ENCODE assay signal across 8 mouse cellular contexts in the genomic region with DNA sequence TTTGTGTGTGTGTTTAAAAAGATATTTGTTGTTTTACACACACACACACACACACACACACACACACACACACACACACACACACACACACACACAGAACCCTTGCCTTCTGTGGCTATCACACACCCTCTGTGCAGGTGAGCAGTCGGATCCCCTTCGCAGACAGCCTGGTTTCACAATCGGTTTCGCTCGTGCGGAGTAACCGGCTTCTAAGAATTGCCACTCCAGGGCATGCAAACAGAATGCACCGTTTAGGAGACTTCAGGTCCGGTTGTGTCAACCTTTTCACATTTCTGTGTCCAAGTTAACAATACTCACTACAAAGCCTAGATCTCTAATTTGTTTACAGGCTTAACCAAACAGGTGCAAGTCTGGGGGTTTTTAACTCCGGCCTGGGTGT. TPM values are rescaled to one million over a fixed set of nuclear protein-coding genes. Genes with fewer than 3 reads are reported as not detected.
DNase-seq lines count a peak whose midpoint lies in the region; ATAC-seq and TF ChIP-seq lines count a peak whose summit lies in the region.

No protein-coding gene starts in this region.

- no peaks in the 10 kb centered on the region for H3K9me3 ChIP-seq in intestine, postnatal 0 days (ENCODE audit: control insufficient read depth)
- no peaks in the 10 kb centered on the region for H3K9me3 ChIP-seq in neural tube, embryonic 15.5 days (replicated peaks)

- no peak overlapping the region for H3K9ac ChIP-seq in intestine, postnatal 0 days (ENCODE audit: low read depth, low read length)
- no peak overlapping the region for H3K9ac ChIP-seq in neural tube, embryonic 15.5 days (replicated peaks)

- H3K4me1 ChIP-seq in intestine, postnatal 0 days (replicated peaks; ENCODE audit: control insufficient read depth, insufficient read depth, low read length) = no peaks in the 10 kb centered on the region
- H3K4me1 ChIP-seq in neural tube, embryonic 15.5 days = peaks cover 13% of the 10 kb centered on the region; the same call in 1 of the 2 replicates

- H3K27me3 ChIP-seq in intestine, postnatal 0 days (replicated peaks; ENCODE audit: control insufficient read depth, insufficient read depth, low read length) = 0 out of 2 replicates have a peak, but pooled peaks cover 3% of the 10 kb centered on the region
- H3K27me3 ChIP-seq in neural tube, embryonic 15.5 days (replicated peaks) = peaks cover 15% of the 10 kb centered on the region

- no peaks in the 10 kb centered on the region for H3K36me3 ChIP-seq in intestine, postnatal 0 days (ENCODE audit: control insufficient read depth, insufficient read depth)
- H3K36me3 ChIP-seq in neural tube, embryonic 15.5 days = no peaks in the 10 kb centered on the region

- peak overlapping the region; percentile 67 for H3K4me2 ChIP-seq in intestine, postnatal 0 days (replicated peaks; ENCODE audit: low read depth)
- H3K4me2 ChIP-seq in neural tube, embryonic 15.5 days = peak overlapping the region; percentile 45; the same call in 1 of the 2 replicates

- no peak overlapping the region for H3K27ac ChIP-seq in intestine, postnatal 0 days (ENCODE audit: low read depth, low read length)
- no peak overlapping the region for H3K27ac ChIP-seq in neural tube, embryonic 15.5 days (replicated peaks)

- TF ChIP-seq CTCF in intestine, postnatal 0 days (IDR thresholded peaks at IDR 0.05; ENCODE audit: low read depth) = no peak

- no peak for ATAC-seq in intestine, postnatal 0 days
- ATAC-seq in neural tube, embryonic 15.5 days (ENCODE audit: low FRiP score) = no peak
- no peak for ATAC-seq in granulocyte monocyte progenitor cell, adult 5-6 weeks (replicated peaks; ENCODE audit: poor library complexity, severe bottlenecking)

- peak; percentile 30 for DNase-seq in embryo, embryonic 10 days (ENCODE audit: low spot score)
- DNase-seq in embryo, embryonic 10.5 days (ENCODE audit: low spot score) = no peak
- DNase-seq in lung, adult 18-20 months = peak; percentile 23 to 56
- no peak for DNase-seq in lung, postnatal 10 days
- no peak for DNase-seq in frontal cortex, postnatal 14 days (ENCODE audit: low spot score in 2 of 2)

- 43% methylated on average over 10 of the region's 10 CpGs for WGBS in intestine, postnatal 0 days
- 30% methylated on average over 10 of the region's 10 CpGs for WGBS in neural tube, embryonic 15.5 days

- H3K4me3 ChIP-seq in intestine, postnatal 0 days (ENCODE audit: low read depth, low read length) = peak overlapping the region; percentile 33
- H3K4me3 ChIP-seq in neural tube, embryonic 15.5 days (replicated peaks) = no peak overlapping the region

RNA-seq across cellular contexts. Expression of gene Hnrnpk, which starts 50.4 kb away (rescaled TPM):
- polyA plus RNA-seq in intestine, postnatal 0 days (2015; fragmentation: Nextera tagmentation; extraction: Ambion mirVana) = 424 and 449 TPM in 2 replicates
- 1,138 and 1,207 TPM in 2 replicates for polyA plus RNA-seq in neural tube, embryonic 15.5 days (2015; fragmentation: Nextera tagmentation; extraction: Ambion mirVana)
- 748 and 806 TPM in 2 replicates for total RNA-seq in granulocyte monocyte progenitor cell, adult 5-6 weeks (2014; fragmentation: Nextera tagmentation)
- 1,667 and 2,102 TPM in 2 replicates for total RNA-seq in granulocyte monocyte progenitor cell, adult 5-6 weeks (2017)

RNA-seq across cellular contexts. Expression of gene Rmi1, which starts 51.5 kb away (rescaled TPM):
- 13.2 and 14.0 TPM in 2 replicates for polyA plus RNA-seq in intestine, postnatal 0 days (2015; fragmentation: Nextera tagmentation; extraction: Ambion mirVana)
- 23.9 and 25.2 TPM in 2 replicates for polyA plus RNA-seq in neural tube, embryonic 15.5 days (2015; fragmentation: Nextera tagmentation; extraction: Ambion mirVana)
- 34.7 and 36.1 TPM in 2 replicates for total RNA-seq in granulocyte monocyte progenitor cell, adult 5-6 weeks (2014; fragmentation: Nextera tagmentation)
- 20.0 and 22.8 TPM in 2 replicates for total RNA-seq in granulocyte monocyte progenitor cell, adult 5-6 weeks (2017)

Comparison
In these comparisons a context has a peak if more than half of its experiments do, and no peak if none do; other contexts are left out.
1. DNase-seq: peak in embryo, embryonic 10 days (single experiment) and lung, adult 18-20 months (2 of 2); none in embryo, embryonic 10.5 days (single experiment), lung, postnatal 10 days (single experiment) and frontal cortex, postnatal 14 days (0 of 2).